Mouse (Mus musculus) liver, postnatal 0 days (tissue): ENCODE results near the gene Mex3a. TPM values are rescaled to one million over a fixed set of nuclear protein-coding genes. Genes with fewer than 3 reads are reported as not detected.
A peak's percentile ranks its signal among the peaks of the same experiment; 100 is the strongest.

Experiments
- ATAC-seq: fragments of 200-750 bp; cut with Nextera tagmentation; 2 replicates; pipeline ENCODE4 v1.8.0; 2017; ENCODE audit warnings: mild to moderate bottlenecking, moderate library complexity
- DNase-seq: peaks from one replicate; pipeline ENCODE4 v3.0.0-alpha.2; 2016
- H3K27ac ChIP-seq: fragments of 300-500 bp; sonication (generic); 2 replicates; pipeline ENCODE4 v1.5.1; 2014; ENCODE audit warnings: antibody characterized with exemption, moderate library complexity, mild to moderate bottlenecking, low read depth
- H3K27me3 ChIP-seq: fragments of 300-500 bp; sonication (generic); 2 replicates; pipeline ENCODE4 v1.6.1; 2014; ENCODE audit warnings: low read length, control low read depth, mixed read lengths; ENCODE audit not compliant: insufficient read depth
- H3K36me3 ChIP-seq: fragments of 300-500 bp; sonication (generic); replicated peaks from 2 replicates; pipeline ENCODE4 v1.6.1; 2014; ENCODE audit warnings: mild to moderate bottlenecking, control low read depth, low read length, moderate library complexity, mixed read lengths; ENCODE audit not compliant: insufficient read depth
- H3K4me1 ChIP-seq: fragments of 300-500 bp; sonication (generic); 2 replicates; pipeline ENCODE4 v1.6.1; 2014; ENCODE audit warnings: antibody characterized with exemption, mild to moderate bottlenecking, control low read depth; ENCODE audit not compliant: insufficient read depth
- H3K4me2 ChIP-seq: fragments of 300-500 bp; sonication (generic); 2 replicates; pipeline ENCODE4 v1.6.1; 2014; ENCODE audit warnings: low read depth, mild to moderate bottlenecking, low read length, moderate library complexity, mixed read lengths
- H3K4me3 ChIP-seq: fragments of 300-500 bp; sonication (generic); 2 replicates; pipeline ENCODE4 v1.5.1; 2014; ENCODE audit warnings: low read depth, low read length
- H3K9ac ChIP-seq: fragments of 300-500 bp; sonication (generic); replicated peaks from 2 replicates; pipeline ENCODE4 v1.6.1; 2014; ENCODE audit warnings: mild to moderate bottlenecking, moderate library complexity
- H3K9me3 ChIP-seq: fragments of 300-500 bp; sonication (generic); 2 replicates; pipeline ENCODE4 v1.6.1; 2016; ENCODE audit warnings: mild to moderate bottlenecking, control low read depth, low read length, mixed read lengths
- CTCF ChIP-seq: sonication (generic); IDR thresholded peaks from 2 replicates; pipeline ENCODE4 v1.5.1; 2016; ENCODE audit warnings: antibody characterized with exemption, low read depth
- EP300 ChIP-seq: IDR thresholded peaks from 2 replicates; pipeline ENCODE4 v1.6.1; 2016; ENCODE audit warnings: antibody characterized with exemption, low read depth, mild to moderate bottlenecking
- WGBS: fragments of 180-500 bp; shearing (Covaris S2); extraction: QIAGEN DNeasy Blood & Tissue Kit; methylation state at CpG from one replicate; pipeline ENCODE4 v1.1.7; 2014; ENCODE audit not compliant: insufficient replicate concordance; 5-methylcytosine and 5-hydroxymethylcytosine counted together
- polyA plus RNA-seq: library from polyadenylated mRNA; unstranded; fragments of >200 nt; fragmentation: Nextera tagmentation; extraction: Ambion mirVana; gene quantifications from 2 replicates; pipeline ENCODE4 v1.2.1, GENCODE M21; 2015

The Mex3a gene
- polyA plus RNA-seq, 1 experiment from 2014 or later, result 0.51 TPM

DNA sequence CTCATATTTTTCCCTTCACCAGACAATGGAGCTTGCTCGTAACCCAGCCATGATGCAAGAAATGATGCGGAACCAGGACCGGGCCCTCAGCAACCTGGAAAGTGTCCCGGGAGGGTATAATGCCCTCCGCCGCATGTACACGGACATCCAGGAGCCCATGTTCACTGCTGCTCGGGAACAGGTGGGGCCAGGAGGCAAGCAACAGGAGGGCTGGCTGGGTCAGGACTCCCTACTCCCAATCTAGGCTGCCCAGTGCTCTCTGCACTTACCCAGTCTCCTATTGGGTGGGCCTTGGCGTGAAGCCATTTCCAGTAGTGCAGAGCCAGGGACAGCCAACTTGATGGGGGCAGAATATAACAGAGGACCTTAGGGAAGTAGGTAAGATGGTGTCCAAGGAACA is 27.4 kb downstream of the Mex3a start:
- H3K27ac ChIP-seq, result no peak overlapping the region
- H3K36me3 ChIP-seq, result peaks cover 59% of the 10 kb centered on the region
- peaks cover 6% of the 10 kb centered on the region for H3K4me1 ChIP-seq
- no peaks in the 10 kb centered on the region for H3K27me3 ChIP-seq
- WGBS, result 88% methylated on average over 9 of the region's 9 CpGs
- H3K4me2 ChIP-seq, result no peak overlapping the region
- no peak overlapping the region for H3K9ac ChIP-seq
- ATAC-seq, result no peak
- H3K4me3 ChIP-seq, result no peak overlapping the region
- DNase-seq, result no peak
- H3K9me3 ChIP-seq, result no peaks in the 10 kb centered on the region
- TF ChIP-seq EP300, result no peak
- TF ChIP-seq CTCF, result no peak

DNA sequence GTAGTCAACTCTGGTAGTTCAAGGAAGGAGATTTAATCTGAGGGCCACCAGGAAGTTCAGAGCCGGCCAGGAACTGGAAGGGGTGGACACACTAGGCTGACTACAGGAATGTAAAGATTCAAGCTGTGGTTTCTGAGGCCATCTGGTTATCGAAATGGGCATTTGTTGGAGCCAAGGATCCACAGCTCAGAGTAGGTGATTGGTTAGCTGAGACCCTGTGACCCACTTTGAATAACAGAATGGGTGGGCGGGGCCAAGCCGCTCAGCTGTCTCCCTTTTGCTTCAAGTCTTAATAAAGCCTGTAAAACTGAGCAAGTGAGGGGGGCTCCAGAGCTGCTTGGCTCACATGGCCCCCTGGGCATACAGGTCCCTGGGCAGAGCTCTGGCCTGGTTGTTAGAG is 29.8 kb downstream of the Mex3a start:
- Histone ChIP-seq H3K4me2 (no peak overlapping the region), H3K27ac (no peak overlapping the region), H3K4me3 (no peak overlapping the region), H3K4me1 (peaks cover 5% of the 10 kb centered on the region; the same call in 1 of the 2 replicates), H3K9me3 (no peaks in the 10 kb centered on the region), H3K36me3 (peaks cover 66% of the 10 kb centered on the region), H3K9ac (no peak overlapping the region), H3K27me3 (no peaks in the 10 kb centered on the region)
- DNase-seq (no peak), ATAC-seq (no peak)
- TF ChIP-seq CTCF (no peak), EP300 (no peak)
- 69% methylated on average over 4 of the region's 4 CpGs for WGBS

DNA sequence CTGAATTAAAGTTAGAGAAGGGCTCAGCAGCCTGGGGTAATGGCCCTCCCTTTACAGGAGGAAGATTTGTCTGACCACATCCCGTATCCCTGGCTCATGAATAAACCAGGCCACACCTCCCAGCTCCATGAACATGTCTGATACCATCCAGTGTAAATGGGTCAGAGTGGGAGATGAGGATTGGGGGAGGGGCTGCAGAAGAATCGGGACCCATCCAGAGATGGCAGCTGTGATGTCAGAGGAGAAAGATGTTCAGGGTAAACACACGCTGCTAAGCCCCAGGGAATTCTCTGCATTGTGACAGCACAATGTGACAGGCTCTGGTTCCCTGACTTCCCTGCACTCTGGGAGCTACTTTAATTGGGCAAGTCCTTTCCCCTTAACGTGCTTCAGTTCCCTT is 31.2 kb downstream of the Mex3a start:
- Histone ChIP-seq H3K4me2 (no peak overlapping the region), H3K27ac (peak overlapping the region; percentile 22; the same call in 1 of the 2 replicates), H3K4me1 (peaks cover 12% of the 10 kb centered on the region), H3K9ac (no peak overlapping the region), H3K27me3 (no peaks in the 10 kb centered on the region), H3K4me3 (no peak overlapping the region), H3K9me3 (no peaks in the 10 kb centered on the region), H3K36me3 (peaks cover 64% of the 10 kb centered on the region)
- TF ChIP-seq EP300 (no peak), CTCF (no peak)
- ATAC-seq (no peak), DNase-seq (no peak)
- 78% methylated on average over 4 of the region's 4 CpGs for WGBS

DNA sequence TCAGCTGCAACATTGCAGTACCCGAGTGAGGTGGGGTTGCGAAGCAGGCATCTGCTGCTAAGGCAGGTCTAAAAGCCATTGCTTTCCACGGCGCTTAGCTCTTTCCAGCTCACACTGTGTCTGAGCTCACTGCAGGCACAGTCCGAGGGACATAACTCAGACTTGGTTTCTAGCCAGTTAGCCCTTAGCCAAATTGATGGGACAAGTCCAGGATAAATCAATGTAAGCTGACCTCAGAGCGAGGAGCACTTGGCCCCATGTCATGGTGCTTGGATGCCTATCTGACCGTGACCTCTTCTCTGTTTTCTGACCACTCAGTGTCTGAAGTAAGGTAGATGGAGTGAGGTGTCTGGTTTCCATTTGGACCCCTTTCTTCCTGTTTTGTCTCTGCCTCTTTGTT is 31.8 kb downstream of the Mex3a start:
- Histone ChIP-seq H3K4me2 (0 out of 2 replicates have a peak overlapping the region, but pooled peaks have one; percentile 6), H3K27me3 (no peaks in the 10 kb centered on the region), H3K27ac (peak overlapping the region; percentile 22; the same call in 1 of the 2 replicates), H3K36me3 (peaks cover 68% of the 10 kb centered on the region), H3K4me1 (peaks cover 16% of the 10 kb centered on the region), H3K9me3 (no peaks in the 10 kb centered on the region), H3K4me3 (no peak overlapping the region), H3K9ac (no peak overlapping the region)
- 77% methylated on average over 7 of the region's 7 CpGs for WGBS
- ATAC-seq (peak; percentile 83), DNase-seq (peak; percentile 38)
- TF ChIP-seq EP300, result no peak
- TF ChIP-seq CTCF, result no peak

DNA sequence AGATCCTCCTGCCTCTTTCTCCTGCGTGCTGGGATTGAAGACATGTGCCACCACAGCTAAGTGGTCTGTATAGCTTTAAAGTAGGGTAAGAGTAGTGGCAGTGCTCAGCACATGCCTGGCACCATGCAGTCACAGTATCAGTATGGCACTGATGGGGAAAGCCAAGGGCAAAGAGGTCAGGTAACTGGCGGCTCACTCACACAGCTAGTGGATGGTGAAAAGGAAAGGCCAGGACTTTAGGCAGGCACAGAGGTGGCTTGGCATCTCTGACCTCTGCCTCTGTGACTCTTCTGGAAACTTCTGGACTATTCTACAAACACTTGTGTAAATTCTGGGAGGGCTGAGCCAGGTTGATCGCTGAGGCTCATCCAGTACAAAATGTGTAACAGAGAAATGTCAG is 33.9 kb downstream of the Mex3a start:
- no peak overlapping the region for H3K9ac ChIP-seq
- no peak for ATAC-seq
- 73% methylated on average over 3 of the region's 3 CpGs for WGBS
- TF ChIP-seq EP300 (no peak), CTCF (no peak)
- no peak overlapping the region for H3K4me2 ChIP-seq
- no peak for DNase-seq
- H3K27ac ChIP-seq, result peak overlapping the region; percentile 79
- H3K36me3 ChIP-seq, result peaks cover 54% of the 10 kb centered on the region
- no peaks in the 10 kb centered on the region for H3K9me3 ChIP-seq
- no peak overlapping the region for H3K4me3 ChIP-seq
- H3K4me1 ChIP-seq, result peaks cover 25% of the 10 kb centered on the region
- H3K27me3 ChIP-seq, result no peaks in the 10 kb centered on the region

DNA sequence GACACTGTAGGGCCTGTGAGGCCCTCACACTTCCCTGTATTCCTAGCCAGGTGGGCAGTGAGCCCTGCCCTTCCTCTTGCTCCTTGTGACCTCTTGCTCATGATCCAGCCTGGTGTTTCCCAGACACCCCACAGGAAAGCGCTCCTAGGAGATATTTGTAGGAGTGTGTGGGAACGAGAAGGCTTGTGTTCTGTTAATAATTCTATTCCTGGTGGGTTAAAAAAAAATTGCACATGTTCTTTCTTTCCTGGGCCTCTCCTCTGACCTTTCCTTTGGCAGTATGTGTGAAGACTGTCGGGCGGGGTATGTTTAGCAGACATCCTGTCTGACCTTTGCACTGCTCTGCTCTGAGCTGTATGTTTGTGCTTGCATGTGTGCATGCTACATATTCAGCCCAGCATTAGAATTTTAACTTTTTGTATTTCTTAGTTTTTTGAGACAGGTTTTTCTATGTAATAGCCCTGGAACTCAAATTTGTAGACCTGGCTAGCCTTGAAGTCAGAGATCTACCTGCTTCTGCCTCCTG is 34.4 kb downstream of the Mex3a start:
- H3K4me3 ChIP-seq, result no peak overlapping the region
- ATAC-seq, result peak; percentile 26; the same call in 1 of the 2 replicates
- no peak for DNase-seq
- H3K9me3 ChIP-seq, result no peaks in the 10 kb centered on the region
- peak overlapping the region; percentile 79 for H3K27ac ChIP-seq
- H3K36me3 ChIP-seq, result peaks cover 49% of the 10 kb centered on the region
- no peaks in the 10 kb centered on the region for H3K27me3 ChIP-seq
- no peak overlapping the region for H3K9ac ChIP-seq
- no peak for TF ChIP-seq EP300
- TF ChIP-seq CTCF, result no peak
- no peak overlapping the region for H3K4me2 ChIP-seq
- H3K4me1 ChIP-seq, result peaks cover 25% of the 10 kb centered on the region
- WGBS, result 79% methylated on average over 4 of the region's 4 CpGs
